Mouse (Mus musculus) CH12.LX (cell line): ENCODE measurements around the gene Acoxl.

Experiments used
- CHD2 ChIP-seq: IDR thresholded peaks from 2 replicates; pipeline ENCODE4 v1.6.1; 2011; ENCODE audit warnings: low read length, improper control_type of control experiment
- JUND ChIP-seq: conservative IDR thresholded peaks from 2 replicates; pipeline ENCODE4 v1.6.1; 2011; ENCODE audit warnings: low read depth, low read length, improper control_type of control experiment
- POLR2A ChIP-seq: IDR thresholded peaks from 2 replicates; pipeline ENCODE4 v1.6.1; 2011; ENCODE audit warnings: low read depth, mild to moderate bottlenecking, improper control_type of control experiment, low read length
- POLR2AphosphoS2 ChIP-seq: IDR thresholded peaks from 2 replicates; pipeline ENCODE4 v1.6.1; 2011; ENCODE audit warnings: low read depth, low read length, improper control_type of control experiment
- TBP ChIP-seq: conservative IDR thresholded peaks from 2 replicates; pipeline ENCODE4 v1.6.1; 2011; ENCODE audit warnings: low read depth, low read length, improper control_type of control experiment
- USF1 ChIP-seq: IDR thresholded peaks from 2 replicates; pipeline ENCODE4 v1.6.1; 2014; ENCODE audit warnings: low read depth, mild to moderate bottlenecking, inconsistent platforms, low read length, improper control_type of control experiment
- ZC3H11A ChIP-seq: IDR thresholded peaks from 2 replicates; pipeline ENCODE4 v1.6.1; 2012; ENCODE audit warnings: low read depth, mild to moderate bottlenecking, inconsistent platforms, low read length, improper control_type of control experiment

DNA sequence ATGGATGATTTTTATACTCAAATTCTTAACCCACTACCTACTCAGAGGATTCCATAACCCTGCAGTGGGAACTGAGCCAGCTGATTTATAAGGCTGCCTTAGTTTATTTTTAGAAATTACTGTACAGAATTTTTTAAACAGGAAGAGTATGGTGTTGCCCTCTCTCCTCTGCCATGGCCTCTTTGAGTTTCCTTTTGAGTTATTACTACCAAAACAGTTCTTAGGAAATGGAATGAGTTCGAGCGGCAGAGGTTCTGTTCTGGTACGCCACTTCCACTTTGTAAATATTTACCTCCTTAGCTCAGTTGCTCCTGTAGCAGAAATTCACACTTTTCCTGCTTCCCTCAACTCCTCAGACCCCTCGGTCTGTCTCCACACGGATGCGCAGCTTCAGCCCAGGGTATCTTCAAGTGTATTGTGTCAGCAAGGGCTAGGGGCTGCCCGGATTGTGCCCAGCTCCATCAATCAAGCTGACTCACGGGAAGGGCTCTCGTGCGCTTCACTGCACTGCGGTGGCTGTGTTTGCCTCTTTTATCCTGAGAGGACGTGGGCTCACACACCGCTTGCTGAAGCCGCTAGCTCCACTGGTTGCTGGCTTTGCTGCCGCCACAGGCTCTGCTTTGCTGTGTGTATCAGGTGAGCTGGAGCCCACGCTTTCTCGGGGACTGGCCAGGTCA lies 320.2 kb downstream of the Acoxl start:
- TF ChIP-seq JUND (no peak), POLR2A (no peak), ZC3H11A (no peak), CHD2 (no peak), POLR2AphosphoS2 (no peak), TBP (no peak), USF1 (no peak)
